Mouse (Mus musculus) left cerebral cortex, adult 8-10 months (tissue): ENCODE results near the gene Il15ra. TPM values are rescaled to one million over a fixed set of nuclear protein-coding genes. Genes with fewer than 3 reads are reported as not detected.
A peak's percentile ranks its signal among the peaks of the same experiment; 100 is the strongest.
"Not testable (repeated sequence)": the region's sequence is repeated elsewhere in the genome, so short reads cannot be mapped to it uniquely, and the experiment has no call there.

Experiments used
- DNase-seq, 2 experiments: peaks; one replicate each; pipeline ENCODE4 v3.0.0; 2022; ENCODE audit warnings: low spot score in 2 of 2
- total RNA-seq, 4 experiments: library from RNA; stranded (reverse); gene quantifications; 2 replicates each; pipeline ENCODE4 v1.2.4; 2022

The Il15ra gene
- total RNA-seq, 4 experiments from 2014 or later, result 8.3 to 13.7 (median 11.3) TPM

DNA sequence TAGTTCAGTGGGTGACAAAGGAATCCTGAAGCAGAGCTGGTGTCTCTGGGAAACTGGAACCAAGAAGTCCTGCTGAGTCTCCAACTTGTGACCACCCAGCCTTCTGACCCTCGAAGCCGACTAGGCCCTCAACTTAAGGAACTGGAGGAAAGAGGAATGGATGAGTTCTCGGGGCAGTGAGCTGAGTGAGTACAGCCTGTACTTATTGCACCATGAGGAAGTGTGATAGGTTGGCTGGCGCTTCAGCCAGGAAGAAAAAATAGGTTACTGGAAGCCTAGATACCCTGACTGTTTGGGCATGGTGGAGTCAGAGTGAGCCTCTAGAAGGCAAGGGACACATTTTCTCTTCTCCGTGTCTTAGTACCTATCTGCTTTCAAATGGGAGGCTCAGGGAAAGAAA is 3.4 kb downstream of the Il15ra start:
- no peak for DNase-seq

GRCm38 (mm10) chr2:11710101-11710500 is 5.0 kb downstream of the Il15ra start:
- DNase-seq, result not testable (repeated sequence)

DNA sequence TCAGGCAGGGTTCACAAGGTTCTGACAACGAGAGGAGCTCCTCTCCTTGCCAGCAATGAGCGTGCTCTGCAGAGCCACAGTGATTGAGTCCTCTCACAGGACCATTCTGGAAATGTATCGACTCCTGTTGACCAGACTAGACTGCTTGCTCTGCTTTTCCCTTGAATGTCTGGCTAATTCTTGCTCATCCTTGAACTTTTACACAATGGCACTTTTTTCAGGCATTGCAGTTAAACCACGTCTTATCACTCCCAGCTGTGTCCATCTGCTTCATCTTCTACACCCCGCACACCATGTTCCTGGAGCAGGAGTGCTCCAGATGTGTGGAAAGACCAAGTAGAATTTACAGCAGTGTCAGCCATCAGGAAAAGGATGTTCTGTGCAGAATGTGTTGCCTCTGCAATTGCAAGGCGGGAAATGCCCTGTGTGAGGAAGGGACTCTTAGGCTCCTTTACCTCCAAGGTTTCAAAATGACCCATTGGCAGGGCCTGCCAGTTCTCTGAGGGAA is 7.4 kb downstream of the Il15ra start:
- DNase-seq, result no peak

- no peak for DNase-seq
Measured at GRCm38 (mm10) chr2:11713021-11713420, 7.9 kb downstream of the Il15ra start.

DNA sequence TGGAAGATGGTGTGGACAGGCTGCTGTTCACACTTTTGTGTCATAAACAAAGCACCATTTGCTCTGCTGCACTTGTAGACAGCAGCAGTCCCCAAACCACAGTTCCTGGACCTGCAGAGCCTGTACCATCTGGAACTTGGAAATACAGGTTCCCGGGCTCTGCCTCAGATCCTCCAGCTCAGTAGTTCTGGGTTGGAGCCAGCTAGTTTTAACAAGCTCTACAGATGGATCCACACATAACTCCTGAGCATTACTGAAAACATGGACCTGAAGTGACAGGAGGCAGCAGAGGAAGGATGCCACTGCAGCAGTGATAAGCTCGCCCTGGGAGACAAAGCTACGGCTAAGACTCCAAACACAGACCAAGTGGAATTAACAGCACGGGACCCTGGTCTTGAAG is 9.4 kb downstream of the Il15ra start:
- peak in 1 of 2 experiments; percentile 53 for DNase-seq

- DNase-seq, result no peak
Measured at GRCm38 (mm10) chr2:11718573-11718972, 13.5 kb downstream of the Il15ra start.

DNA sequence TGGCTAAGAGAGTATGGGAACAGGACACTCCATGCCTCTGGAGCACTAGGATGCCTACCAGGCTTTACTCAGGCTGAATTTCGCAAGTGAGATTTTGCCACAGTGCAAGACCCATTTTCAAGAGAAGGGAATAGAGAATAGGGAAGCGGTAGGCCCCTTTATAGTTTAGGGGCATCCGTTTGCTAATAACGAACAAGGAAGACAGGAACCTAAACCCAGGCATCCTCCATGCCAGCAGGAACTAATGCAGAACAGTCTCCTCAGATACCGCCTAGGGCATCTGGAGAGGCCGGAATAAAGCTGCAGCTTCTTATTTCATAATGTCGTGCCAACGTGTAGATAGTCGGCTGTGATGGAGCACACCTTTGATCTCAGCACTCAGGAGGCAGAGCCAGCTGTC is 17.5 kb downstream of the Il15ra start:
- DNase-seq, result no peak

DNA sequence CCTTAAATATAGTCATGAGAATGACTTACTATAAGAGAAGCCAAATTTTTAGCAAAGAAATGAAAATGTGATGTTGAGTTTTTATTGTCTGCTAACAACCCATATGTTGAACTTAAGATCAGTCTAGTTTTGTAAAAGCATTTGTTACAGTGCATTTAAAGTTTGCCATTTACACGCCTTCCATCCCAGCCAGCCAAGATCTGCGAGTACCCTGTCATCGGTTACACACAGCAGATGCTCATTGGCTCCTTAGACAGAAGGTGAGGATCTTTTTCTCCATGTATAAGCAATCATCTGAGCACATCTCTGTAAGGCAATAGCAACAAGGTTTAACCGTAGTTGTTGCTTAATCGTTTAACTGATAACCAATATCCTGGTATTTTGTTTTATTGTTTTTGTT is 22.5 kb downstream of the Il15ra start:
- DNase-seq, result no peak

- DNase-seq, result no peak
Measured at GRCm38 (mm10) chr2:11729091-11729490, 24.0 kb downstream of the Il15ra start.

GRCm38 (mm10) chr2:11732978-11733377 is 27.9 kb downstream of the Il15ra start:
- DNase-seq, result no peak

DNA sequence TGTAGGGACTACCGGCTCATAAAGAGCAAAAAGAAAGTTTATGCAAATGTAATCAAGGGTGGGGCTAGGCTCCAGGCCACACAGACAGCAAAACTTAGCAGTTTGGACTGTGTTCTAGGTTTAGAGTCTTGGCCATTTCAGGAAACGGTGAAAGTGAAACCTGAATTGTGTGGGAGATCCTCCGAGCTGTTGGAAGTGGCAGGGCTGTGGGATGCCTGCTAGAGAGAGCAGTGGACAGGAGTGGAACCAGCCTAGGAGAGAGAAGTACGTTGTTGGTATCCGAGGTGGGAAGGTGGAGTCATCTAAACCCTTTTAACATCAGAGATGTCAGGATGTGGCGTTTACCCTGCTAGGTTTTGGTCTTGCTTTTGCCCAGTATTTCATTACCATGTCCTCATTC is 30.8 kb downstream of the Il15ra start:
- DNase-seq, result no peak

DNA sequence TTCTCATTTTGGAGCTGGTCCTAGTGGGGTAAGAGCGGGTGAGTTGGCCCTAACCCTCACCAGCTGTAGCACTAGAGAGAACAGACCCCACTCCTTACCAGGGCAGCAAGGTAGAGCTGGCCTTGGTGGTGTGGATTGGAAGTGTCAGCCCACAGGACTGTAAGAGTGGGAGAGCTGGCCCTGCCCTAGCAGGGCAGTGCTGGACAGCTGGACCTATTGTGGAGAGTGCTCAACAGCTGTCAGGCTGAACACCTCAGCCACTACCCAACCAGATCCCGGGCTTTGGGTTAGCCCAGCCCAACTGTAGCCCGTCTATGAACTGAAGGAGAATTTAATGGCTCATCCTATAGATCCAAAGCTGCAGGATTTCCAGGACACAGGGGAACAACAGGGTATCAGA is 33.7 kb downstream of the Il15ra start:
- DNase-seq, result no peak

GRCm38 (mm10) chr2:11739516-11740051 is 34.5 kb downstream of the Il15ra start:
- no peak for DNase-seq

DNA sequence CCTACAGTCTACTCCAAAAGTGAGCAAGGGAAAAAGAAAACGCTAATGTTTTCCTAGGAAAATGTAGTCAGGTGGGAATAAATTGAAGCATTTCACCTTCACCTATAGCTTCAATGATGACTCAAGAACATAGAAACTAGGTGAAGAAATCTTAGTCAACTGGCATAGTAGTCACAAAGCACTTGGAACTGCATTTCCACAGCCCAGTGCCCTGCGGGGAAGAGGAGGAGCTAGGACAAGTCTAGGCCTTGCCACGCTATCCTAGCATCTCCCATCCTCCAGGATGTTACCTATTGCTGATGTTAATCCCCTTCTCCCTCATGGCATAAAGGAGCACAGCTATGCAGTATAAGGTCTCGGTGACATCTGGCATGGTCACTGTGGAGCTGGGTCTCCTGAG is 57.5 kb downstream of the Il15ra start:
- DNase-seq, result no peak

GRCm38 (mm10) chr2:11765694-11766093 is 60.6 kb downstream of the Il15ra start:
- DNase-seq, result no peak

- no peak for DNase-seq
Measured at GRCm38 (mm10) chr2:11766485-11767160, 61.5 kb downstream of the Il15ra start.

GRCm38 (mm10) chr2:11767161-11767545 is 62.1 kb downstream of the Il15ra start:
- DNase-seq, result no peak

- no peak for DNase-seq
Measured at GRCm38 (mm10) chr2:11771701-11772100, 66.6 kb downstream of the Il15ra start.

- DNase-seq, result peak in 1 of 2 experiments; percentile 30
Measured at GRCm38 (mm10) chr2:11772401-11772800, 67.3 kb downstream of the Il15ra start.

GRCm38 (mm10) chr2:11774426-11774825 is 69.3 kb downstream of the Il15ra start:
- no peak for DNase-seq

- no peak for DNase-seq
Measured at GRCm38 (mm10) chr2:11775121-11775520, 70.0 kb downstream of the Il15ra start.

DNA sequence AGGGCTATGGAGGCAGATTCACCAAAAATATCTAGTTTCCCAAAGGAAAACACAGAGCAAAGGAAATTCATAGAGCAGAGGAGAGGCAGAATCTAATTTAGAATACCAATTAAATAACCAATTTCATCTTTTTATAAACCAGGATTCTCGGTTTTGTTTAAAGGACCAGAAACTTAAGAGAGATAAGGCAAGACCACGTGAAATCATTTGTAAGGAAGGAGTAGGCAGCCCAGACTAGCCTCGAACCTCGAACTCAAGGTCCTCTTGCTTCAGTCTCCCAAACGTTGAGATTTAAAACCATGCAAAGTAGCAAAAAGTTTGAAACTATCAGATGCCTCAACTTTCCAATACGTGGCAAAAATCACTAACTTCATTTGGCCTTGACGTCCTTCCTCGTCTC is 71.3 kb downstream of the Il15ra start:
- no peak for DNase-seq
